Mouse (Mus musculus): Measurements from ENCODE around the gene Galnt7. TPM values are rescaled to one million over a fixed set of nuclear protein-coding genes. Genes with fewer than 3 reads are reported as not detected.

The Galnt7 gene
- 19.5 and 19.6 TPM in 2 replicates for polyA plus RNA-seq (2014; fragmentation: Nextera tagmentation; extraction: Ambion mirVana)

DNA sequence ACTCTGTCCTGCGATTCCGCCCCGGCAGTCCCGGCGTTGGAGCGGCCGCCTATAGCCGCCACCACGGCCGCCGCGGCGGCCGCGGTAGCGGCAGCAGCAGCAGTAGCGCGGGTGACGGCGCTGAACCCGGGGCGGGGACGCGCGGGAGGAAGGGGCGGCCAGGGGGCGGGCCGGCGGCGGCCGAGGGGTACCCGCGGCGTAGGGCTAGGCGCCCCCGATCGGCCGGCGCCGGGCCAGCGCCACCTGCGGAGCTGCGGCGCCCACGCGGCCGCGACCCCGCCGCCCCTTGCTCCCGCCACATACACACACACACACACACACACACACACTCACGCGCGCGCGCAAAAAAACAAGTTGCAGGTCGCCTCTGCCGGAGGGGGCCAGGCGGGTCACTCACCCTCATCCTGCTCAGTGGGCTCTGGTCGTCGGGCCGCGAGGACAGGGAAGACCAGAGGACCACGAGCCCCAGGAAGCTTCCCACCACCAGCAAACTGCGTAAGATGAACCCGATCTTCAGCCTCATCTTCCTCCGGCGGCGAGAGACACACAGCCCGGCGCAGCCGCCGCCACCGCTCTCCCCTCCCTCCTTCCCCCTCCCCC, at the start of gene Galnt7:
Gene Galnt7, minus strand, starts transcription at position 577 of the 600 bp plus-strand sequence.
- Histone ChIP-seq H3K4me3 (ENCODE audit: low read depth, low read length) (peak within 1 kb of the TSS; percentile 90), H3K9me3 (ENCODE audit: control insufficient read depth, low read length) (no peaks in the 10 kb centered on the region), H3K4me1 (replicated peaks; ENCODE audit: control insufficient read depth, insufficient read depth, low read length) (no peaks in the 10 kb centered on the region), H3K9ac (ENCODE audit: low read length) (peak within 1 kb of the TSS; percentile 97), H3K27ac (ENCODE audit: low read depth, low read length) (peak within 1 kb of the TSS; percentile 85), H3K36me3 (ENCODE audit: control insufficient read depth, insufficient read depth, low read length) (no peaks in the 10 kb centered on the region), H3K27me3 (ENCODE audit: control insufficient read depth, insufficient read depth, low read length) (no peaks in the 10 kb centered on the region), H3K4me2 (ENCODE audit: low read depth, low read length, severe bottlenecking) (peak within 1 kb of the TSS; percentile 86)
- WGBS: under 1% methylated on average over 48 of the region's 74 CpGs
- peak; percentile 90 for DNase-seq (ENCODE audit: low spot score)
- peak; percentile 89 for ATAC-seq (replicated peaks; ENCODE audit: low FRiP score)

DNA sequence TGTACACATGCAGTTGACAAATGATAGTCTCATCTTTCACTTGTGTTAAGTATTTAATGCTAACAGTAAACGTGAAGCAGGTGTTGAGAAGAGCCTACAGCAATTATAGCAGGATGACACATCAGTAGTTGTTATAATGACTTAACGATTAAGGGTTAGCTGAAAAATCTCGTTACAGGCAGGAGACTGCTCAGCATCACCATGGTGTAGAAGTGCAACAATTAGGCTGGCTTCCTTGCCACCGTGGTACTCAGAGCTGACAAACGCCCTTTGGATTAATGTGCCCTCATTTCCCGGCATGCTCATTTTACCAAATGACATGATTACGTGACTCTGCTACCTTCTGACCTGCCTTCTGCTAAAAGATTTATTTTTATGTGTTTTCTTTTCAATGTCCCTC, 35.8 kb upstream of the Galnt7 start:
- no peak overlapping the region for H3K9ac ChIP-seq (ENCODE audit: low read length)
- WGBS: 34% methylated on average over 7 of the region's 7 CpGs
- H3K4me3 ChIP-seq (ENCODE audit: low read depth, low read length): no peak overlapping the region
- H3K4me1 ChIP-seq (replicated peaks; ENCODE audit: control insufficient read depth, insufficient read depth, low read length): no peaks in the 10 kb centered on the region
- no peaks in the 10 kb centered on the region for H3K36me3 ChIP-seq (ENCODE audit: control insufficient read depth, insufficient read depth, low read length)
- no peak overlapping the region for H3K27ac ChIP-seq (ENCODE audit: low read depth, low read length)
- no peaks in the 10 kb centered on the region for H3K27me3 ChIP-seq (ENCODE audit: control insufficient read depth, insufficient read depth, low read length)
- peak; percentile 36; the same call in 1 of the 2 replicates for ATAC-seq (replicated peaks; ENCODE audit: low FRiP score)
- no peak overlapping the region for H3K4me2 ChIP-seq (ENCODE audit: low read depth, low read length, severe bottlenecking)
- H3K9me3 ChIP-seq (ENCODE audit: control insufficient read depth, low read length): no peaks in the 10 kb centered on the region
- no peak for DNase-seq (ENCODE audit: low spot score)

- Histone ChIP-seq H3K27ac (ENCODE audit: low read depth, low read length) (no peak overlapping the region), H3K9me3 (ENCODE audit: control insufficient read depth, low read length) (no peaks in the 10 kb centered on the region), H3K36me3 (ENCODE audit: control insufficient read depth, insufficient read depth, low read length) (no peaks in the 10 kb centered on the region), H3K4me3 (ENCODE audit: low read depth, low read length) (no peak overlapping the region), H3K9ac (ENCODE audit: low read length) (no peak overlapping the region), H3K4me2 (ENCODE audit: low read depth, low read length, severe bottlenecking) (no peak overlapping the region), H3K27me3 (ENCODE audit: control insufficient read depth, insufficient read depth, low read length) (no peaks in the 10 kb centered on the region), H3K4me1 (replicated peaks; ENCODE audit: control insufficient read depth, insufficient read depth, low read length) (no peaks in the 10 kb centered on the region)
- no peak for ATAC-seq (replicated peaks; ENCODE audit: low FRiP score)
- WGBS: 88% methylated on average over 3 of the region's 3 CpGs
- DNase-seq (ENCODE audit: low spot score): no peak
Measured at GRCm38 (mm10) chr8:57685803-57686202, 33.0 kb upstream of the Galnt7 start.

DNA sequence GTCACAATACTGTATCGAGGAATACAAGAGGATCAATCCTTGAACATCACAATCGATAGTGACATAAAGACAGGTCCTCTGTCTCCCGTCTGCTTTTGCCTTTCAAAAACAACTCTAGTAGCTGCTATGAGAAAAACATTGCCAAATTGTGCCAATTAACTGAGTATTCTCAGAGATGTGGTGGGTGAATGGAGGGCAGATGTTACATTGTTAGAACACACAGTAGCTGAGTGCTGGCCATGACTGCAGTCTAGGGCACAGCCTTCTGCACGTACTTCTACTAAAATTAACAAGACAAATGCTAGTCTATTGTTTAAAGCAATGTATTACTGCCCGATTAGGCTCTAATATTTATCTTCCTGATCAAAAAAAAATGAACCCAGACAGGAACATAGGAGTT, 27.2 kb upstream of the Galnt7 start:
- no peak for DNase-seq (ENCODE audit: low spot score)

GRCm38 (mm10) chr8:57664121-57664520, 11.3 kb upstream of the Galnt7 start:
- Histone ChIP-seq H3K9me3 (ENCODE audit: control insufficient read depth, low read length) (no peaks in the 10 kb centered on the region), H3K27me3 (ENCODE audit: control insufficient read depth, insufficient read depth, low read length) (no peaks in the 10 kb centered on the region), H3K27ac (ENCODE audit: low read depth, low read length) (no peak overlapping the region), H3K4me3 (ENCODE audit: low read depth, low read length) (no peak overlapping the region), H3K4me1 (replicated peaks; ENCODE audit: control insufficient read depth, insufficient read depth, low read length) (no peaks in the 10 kb centered on the region), H3K9ac (ENCODE audit: low read length) (no peak overlapping the region), H3K36me3 (ENCODE audit: control insufficient read depth, insufficient read depth, low read length) (no peaks in the 10 kb centered on the region), H3K4me2 (ENCODE audit: low read depth, low read length, severe bottlenecking) (no peak overlapping the region)
- ATAC-seq (replicated peaks; ENCODE audit: low FRiP score): no peak
- WGBS: 87% methylated on average over 2 of the region's 2 CpGs
- DNase-seq (ENCODE audit: low spot score): no peak

More for the DNA sequence above, 27.2 kb upstream of the Galnt7 start:
- ATAC-seq (replicated peaks; ENCODE audit: low FRiP score): no peak
- Histone ChIP-seq H3K4me3 (ENCODE audit: low read depth, low read length) (no peak overlapping the region), H3K4me1 (replicated peaks; ENCODE audit: control insufficient read depth, insufficient read depth, low read length) (no peaks in the 10 kb centered on the region), H3K4me2 (ENCODE audit: low read depth, low read length, severe bottlenecking) (no peak overlapping the region), H3K9me3 (ENCODE audit: control insufficient read depth, low read length) (no peaks in the 10 kb centered on the region), H3K9ac (ENCODE audit: low read length) (no peak overlapping the region), H3K27ac (ENCODE audit: low read depth, low read length) (no peak overlapping the region), H3K27me3 (ENCODE audit: control insufficient read depth, insufficient read depth, low read length) (no peaks in the 10 kb centered on the region), H3K36me3 (ENCODE audit: control insufficient read depth, insufficient read depth, low read length) (no peaks in the 10 kb centered on the region)
- WGBS: 76% methylated on average over 5 of the region's 5 CpGs

DNA sequence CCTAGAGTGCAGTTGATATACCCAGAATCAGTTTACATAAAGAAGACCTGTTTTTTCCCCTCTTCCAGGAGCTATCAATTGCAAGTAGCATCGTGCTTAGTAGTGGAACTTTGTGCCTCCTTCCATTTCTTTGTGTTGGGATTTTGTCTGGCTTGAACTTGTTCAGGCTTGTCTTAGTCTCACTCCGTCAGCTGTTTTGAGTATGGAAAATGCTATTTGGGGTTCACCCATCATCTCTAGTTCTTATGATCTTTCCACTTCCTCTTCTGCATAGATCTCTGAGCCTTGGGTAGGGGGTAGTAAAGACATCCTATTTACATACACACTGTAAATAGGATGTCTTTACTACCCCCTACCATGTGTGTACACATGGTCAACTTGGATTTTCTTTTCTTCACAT, 7.2 kb upstream of the Galnt7 start:
- Histone ChIP-seq H3K4me1 (replicated peaks; ENCODE audit: control insufficient read depth, insufficient read depth, low read length) (no peaks in the 10 kb centered on the region), H3K36me3 (ENCODE audit: control insufficient read depth, insufficient read depth, low read length) (no peaks in the 10 kb centered on the region), H3K27ac (ENCODE audit: low read depth, low read length) (no peak overlapping the region), H3K9me3 (ENCODE audit: control insufficient read depth, low read length) (no peaks in the 10 kb centered on the region), H3K4me2 (ENCODE audit: low read depth, low read length, severe bottlenecking) (no peak overlapping the region), H3K27me3 (ENCODE audit: control insufficient read depth, insufficient read depth, low read length) (no peaks in the 10 kb centered on the region), H3K9ac (ENCODE audit: low read length) (no peak overlapping the region), H3K4me3 (ENCODE audit: low read depth, low read length) (no peak overlapping the region)
- DNase-seq (ENCODE audit: low spot score): no peak
- 95% methylated on average over 2 of the region's 2 CpGs for WGBS
- no peak for ATAC-seq (replicated peaks; ENCODE audit: low FRiP score)

- DNase-seq (ENCODE audit: low spot score) (no peak), ATAC-seq (replicated peaks; ENCODE audit: low FRiP score) (no peak)
- no peaks in the 10 kb centered on the region for H3K4me1 ChIP-seq (replicated peaks; ENCODE audit: control insufficient read depth, insufficient read depth, low read length)
- H3K36me3 ChIP-seq (ENCODE audit: control insufficient read depth, insufficient read depth, low read length): no peaks in the 10 kb centered on the region
- H3K9ac ChIP-seq (ENCODE audit: low read length): no peak overlapping the region
- no peak overlapping the region for H3K4me2 ChIP-seq (ENCODE audit: low read depth, low read length, severe bottlenecking)
- no peak overlapping the region for H3K27ac ChIP-seq (ENCODE audit: low read depth, low read length)
- H3K9me3 ChIP-seq (ENCODE audit: control insufficient read depth, low read length): no peaks in the 10 kb centered on the region
- no peak overlapping the region for H3K4me3 ChIP-seq (ENCODE audit: low read depth, low read length)
- no peaks in the 10 kb centered on the region for H3K27me3 ChIP-seq (ENCODE audit: control insufficient read depth, insufficient read depth, low read length)
- WGBS: 34% methylated on average over 6 of the region's 6 CpGs
Measured at GRCm38 (mm10) chr8:57656446-57656845, 3.6 kb upstream of the Galnt7 start.

GRCm38 (mm10) chr8:57654146-57654545, 1.3 kb upstream of the Galnt7 start:
- no peaks in the 10 kb centered on the region for H3K27me3 ChIP-seq (ENCODE audit: control insufficient read depth, insufficient read depth, low read length)
- no peaks in the 10 kb centered on the region for H3K36me3 ChIP-seq (ENCODE audit: control insufficient read depth, insufficient read depth, low read length)
- H3K4me1 ChIP-seq (replicated peaks; ENCODE audit: control insufficient read depth, insufficient read depth, low read length): no peaks in the 10 kb centered on the region
- H3K27ac ChIP-seq (ENCODE audit: low read depth, low read length): no peak overlapping the region
- H3K4me2 ChIP-seq (ENCODE audit: low read depth, low read length, severe bottlenecking): no peak overlapping the region
- H3K4me3 ChIP-seq (ENCODE audit: low read depth, low read length): no peak overlapping the region
- DNase-seq (ENCODE audit: low spot score): no peak
- ATAC-seq (replicated peaks; ENCODE audit: low FRiP score): no peak
- no peaks in the 10 kb centered on the region for H3K9me3 ChIP-seq (ENCODE audit: control insufficient read depth, low read length)
- WGBS: 89% methylated on average over 7 of the region's 7 CpGs
- no peak overlapping the region for H3K9ac ChIP-seq (ENCODE audit: low read length)

- ATAC-seq (replicated peaks; ENCODE audit: low FRiP score) (no peak), DNase-seq (ENCODE audit: low spot score) (no peak)
- Histone ChIP-seq H3K36me3 (ENCODE audit: control insufficient read depth, insufficient read depth, low read length) (no peaks in the 10 kb centered on the region), H3K9ac (ENCODE audit: low read length) (no peak overlapping the region), H3K4me2 (ENCODE audit: low read depth, low read length, severe bottlenecking) (peak overlapping the region; percentile 86; the same call in 1 of the 2 replicates), H3K27ac (ENCODE audit: low read depth, low read length) (no peak overlapping the region), H3K4me3 (ENCODE audit: low read depth, low read length) (peak overlapping the region; percentile 90; the same call in 1 of the 2 replicates), H3K27me3 (ENCODE audit: control insufficient read depth, insufficient read depth, low read length) (no peaks in the 10 kb centered on the region), H3K9me3 (ENCODE audit: control insufficient read depth, low read length) (no peaks in the 10 kb centered on the region), H3K4me1 (replicated peaks; ENCODE audit: control insufficient read depth, insufficient read depth, low read length) (no peaks in the 10 kb centered on the region)
- WGBS: 17% methylated on average over 7 of the region's 7 CpGs
Measured at GRCm38 (mm10) chr8:57653768-57654125, 915 bp upstream of the Galnt7 start.
